Mouse (Mus musculus) olfactory bulb, adult 2 months (tissue): ENCODE results near the gene Tsc1.

Experiments used
- CTCF ChIP-seq: fragments of 200-500 bp; IDR thresholded peaks from 2 replicates; pipeline ENCODE4 v1.5.1; 2012; ENCODE audit warnings: low read depth, mild to moderate bottlenecking, low read length, moderate library complexity; ENCODE audit not compliant: insufficient read depth
- POLR2A ChIP-seq: fragments of 200-500 bp; IDR thresholded peaks from 2 replicates; pipeline ENCODE4 v1.6.1; 2012; ENCODE audit warnings: mild to moderate bottlenecking, low read depth, low read length, moderate library complexity; ENCODE audit not compliant: insufficient read depth

DNA sequence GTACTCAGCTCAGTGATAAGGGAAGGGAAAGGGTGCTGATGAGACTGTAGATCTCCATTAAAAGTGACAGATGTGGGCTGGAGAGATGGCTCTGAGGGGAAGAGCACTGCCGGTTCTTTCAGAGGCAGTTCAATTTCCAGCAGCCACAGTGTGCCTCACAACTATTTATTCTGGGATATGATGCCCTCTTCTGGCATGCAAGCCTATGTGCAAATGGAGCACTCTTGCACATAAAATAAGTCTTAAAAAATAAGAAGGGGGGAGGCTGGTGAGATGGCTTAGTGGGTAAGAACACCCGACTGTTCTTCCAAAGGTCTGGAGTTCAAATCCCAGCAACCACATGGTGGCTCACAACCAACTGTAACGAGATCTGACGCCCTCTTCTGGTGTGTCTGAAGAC is 7.9 kb upstream of the Tsc1 start:
- TF ChIP-seq POLR2A (no peak), CTCF (no peak)
